ENCODE assay signal across 9 mouse cellular contexts in the genomic region with DNA sequence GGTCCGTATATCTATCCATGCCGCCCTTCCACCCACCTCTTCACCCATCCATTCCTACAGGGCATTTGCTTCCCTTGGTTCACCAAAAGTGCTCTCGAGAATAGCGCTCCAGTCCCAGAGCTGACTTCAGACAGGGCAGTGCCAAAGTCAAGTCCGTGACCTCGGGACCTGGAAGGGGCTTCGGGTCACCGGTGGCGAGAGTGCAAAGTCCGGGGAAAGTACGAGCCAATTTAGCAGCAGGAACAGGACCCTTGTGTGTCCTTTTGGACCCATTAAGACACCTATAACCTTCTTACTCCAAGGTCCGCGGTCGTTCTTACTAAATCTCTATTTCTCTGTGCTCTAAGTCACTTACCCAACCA. TPM values are rescaled to one million over a fixed set of nuclear protein-coding genes. Genes with fewer than 3 reads are reported as not detected.
DNase-seq lines count a peak whose midpoint lies in the region; ATAC-seq lines count a peak whose summit lies in the region.
"Had no signal": no experiment of that assay in that cellular context is flagged by ENCODE, and none has a peak within 500 bp of the region (broad histone marks: within the 10 kb centered on the region; RNA-seq: fewer than 3 reads in every experiment).

No protein-coding gene starts in this region.

- under 1% methylated on average over 14 of the region's 14 CpGs for WGBS in heart, embryonic 16.5 days
- under 1% methylated on average over 14 of the region's 14 CpGs for WGBS in intestine, embryonic 14.5 days
- WGBS in macrophage (ENCODE audit: missing documents) = 0% methylated on average over 14 of the region's 14 CpGs

- peak overlapping the region; percentile 97 for H3K4me2 ChIP-seq in heart, embryonic 16.5 days (ENCODE audit: low read depth, low read length)
- H3K4me2 ChIP-seq in intestine, embryonic 14.5 days (ENCODE audit: low read length) = peak overlapping the region; percentile 93

- H3K9me3 ChIP-seq in heart, embryonic 16.5 days (replicated peaks; ENCODE audit: control insufficient read depth, low read length) = no peaks in the 10 kb centered on the region
- H3K9me3 ChIP-seq in intestine, embryonic 14.5 days (ENCODE audit: control insufficient read depth, low read length) = no peaks in the 10 kb centered on the region

- H3K9ac ChIP-seq in heart, embryonic 16.5 days (ENCODE audit: low read length) = peak overlapping the region; percentile 78
- H3K9ac ChIP-seq in intestine, embryonic 14.5 days (ENCODE audit: low read length) = peak overlapping the region; percentile 37

- H3K79me2 ChIP-seq in macrophage (ENCODE audit: inconsistent target) = no peaks in the 10 kb centered on the region

- intact Hi-C loops in left cerebral cortex, postnatal 25 days (cut with DNase I) = loop anchor here (1.0 kb wide), 1 partner anchor 14 kb away; no protein-coding TSS in a partner anchor

- peaks cover 12% of the 10 kb centered on the region for H3K36me3 ChIP-seq in heart, embryonic 16.5 days (ENCODE audit: control insufficient read depth, insufficient read depth)
- H3K36me3 ChIP-seq in intestine, embryonic 14.5 days (ENCODE audit: control insufficient read depth, insufficient read depth, low read length) = peaks cover 11% of the 10 kb centered on the region
- H3K36me3 ChIP-seq in macrophage (ENCODE audit: inconsistent target) = no peaks in the 10 kb centered on the region

- peaks cover 22% of the 10 kb centered on the region for H3K4me1 ChIP-seq in heart, embryonic 16.5 days (ENCODE audit: control insufficient read depth, insufficient read depth, low read length)
- H3K4me1 ChIP-seq in intestine, embryonic 14.5 days (replicated peaks; ENCODE audit: control insufficient read depth, insufficient read depth, low read length) = peaks cover 21% of the 10 kb centered on the region

- H3K27me3 ChIP-seq in heart, embryonic 16.5 days (ENCODE audit: control insufficient read depth, insufficient read depth, low read length) = no peaks in the 10 kb centered on the region
- H3K27me3 ChIP-seq in intestine, embryonic 14.5 days (replicated peaks; ENCODE audit: control insufficient read depth, insufficient read depth, low read length) = no peaks in the 10 kb centered on the region
- H3K27me3 ChIP-seq: Patski had no signal

- H3K27ac ChIP-seq in heart, embryonic 16.5 days (ENCODE audit: low read length) = peak overlapping the region; percentile 97
- peak overlapping the region; percentile 71 for H3K27ac ChIP-seq in intestine, embryonic 14.5 days (ENCODE audit: low read depth)
- peak overlapping the region; percentile 48 for H3K27ac ChIP-seq in macrophage

- H3K4me3 ChIP-seq in heart, embryonic 16.5 days (ENCODE audit: low read length) = peak overlapping the region; percentile 86
- H3K4me3 ChIP-seq in intestine, embryonic 14.5 days (ENCODE audit: low read depth, low read length) = peak overlapping the region; percentile 50
- H3K4me3 ChIP-seq in macrophage (ENCODE audit: inconsistent target) = peak overlapping the region; percentile 43

- no peak for DNase-seq in heart, adult 11 months
- DNase-seq in c-Kit-positive CD71-negative TER-119-negative erythroid progenitor cells, embryonic 14.5 days (ENCODE audit: low read depth) = peak; percentile 23
- DNase-seq in intestine, embryonic 14.5 days (ENCODE audit: low spot score) = no peak
- DNase-seq in left cerebral cortex, postnatal 25 days (ENCODE audit: low spot score in 2 of 2) = no peak
- DNase-seq in urinary bladder, postnatal 4 days (ENCODE audit: low spot score in 2 of 2) = no peak
- no peak for DNase-seq in cerebellum, adult 18-20 months

- peak; percentile 7; the same call in 1 of the 2 replicates for ATAC-seq in heart, embryonic 16.5 days (replicated peaks; ENCODE audit: extremely low read depth, insufficient read depth, low FRiP score)
- peak; percentile 47 for ATAC-seq in intestine, embryonic 14.5 days (replicated peaks; ENCODE audit: low FRiP score, low TSS enrichment, low read depth)

RNA-seq across cellular contexts. Expression of gene Hes6, which starts 0.3 kb away (rescaled TPM):
- 105 and 117 TPM in 2 replicates for polyA plus RNA-seq in heart, embryonic 16.5 days (2015; fragmentation: Nextera tagmentation; extraction: Ambion mirVana)
- 79.3 and 84.4 TPM in 2 replicates for polyA plus RNA-seq in intestine, embryonic 14.5 days (2014; fragmentation: Nextera tagmentation; extraction: Ambion mirVana)
- 10 to 100 TPM in 10 of 26 experiments, 1 to 10 TPM in 15, under 1 TPM in 1; 0.92 to 21.5 (median 8.0) TPM for total RNA-seq in macrophage (2018; cell fraction: chromatin; rRNA removed)
- total RNA-seq in macrophage (2018; cell fraction: cytosol; rRNA removed) = 10 to 100 TPM; 10.5 to 25.3 (median 16.4) TPM
- 10 to 100 TPM in 13 of 26 experiments, 1 to 10 TPM in 13; 2.7 to 31.4 (median 10.4) TPM for total RNA-seq in macrophage (2018; cell fraction: nucleus; rRNA removed)
- 10.1 to 23.1 TPM (median 15.9 TPM) in 3 replicates for polyA plus RNA-seq in macrophage (2018)
- total RNA-seq in left cerebral cortex, postnatal 25 days (2021) = 10 to 100 TPM; 12.4 to 13.1 TPM

RNA-seq across cellular contexts. Expression of gene Ilkap, which starts 14.9 kb away (rescaled TPM):
- 112 and 113 TPM in 2 replicates for polyA plus RNA-seq in heart, embryonic 16.5 days (2015; fragmentation: Nextera tagmentation; extraction: Ambion mirVana)
- polyA plus RNA-seq in intestine, embryonic 14.5 days (2014; fragmentation: Nextera tagmentation; extraction: Ambion mirVana) = 135 and 147 TPM in 2 replicates
- 100 to 1,000 TPM; 139 to 469 (median 241) TPM for total RNA-seq in macrophage (2018; cell fraction: chromatin; rRNA removed)
- 10 to 100 TPM; 21.5 to 36.4 (median 29.6) TPM for total RNA-seq in macrophage (2018; cell fraction: cytosol; rRNA removed)
- 100 to 1,000 TPM in 14 of 26 experiments, 10 to 100 TPM in 12; 63.9 to 206 (median 102) TPM for total RNA-seq in macrophage (2018; cell fraction: nucleus; rRNA removed)
- polyA plus RNA-seq in macrophage (2018) = 31.1 to 39.6 TPM (median 37.3 TPM) in 3 replicates
- total RNA-seq in left cerebral cortex, postnatal 25 days (2021) = 10 to 100 TPM; 59.7 to 61.7 TPM

RNA-seq across cellular contexts. Expression of gene Per2, which starts 45.6 kb away (rescaled TPM):
- 4.9 and 6.2 TPM in 2 replicates for polyA plus RNA-seq in heart, embryonic 16.5 days (2015; fragmentation: Nextera tagmentation; extraction: Ambion mirVana)
- polyA plus RNA-seq in intestine, embryonic 14.5 days (2014; fragmentation: Nextera tagmentation; extraction: Ambion mirVana) = 5.9 and 6.7 TPM in 2 replicates
- total RNA-seq in macrophage (2018; cell fraction: chromatin; rRNA removed) = 10 to 100 TPM in 2 of 26 experiments, 1 to 10 TPM in 22, under 1 TPM in 2; 0.29 to 16.5 (median 3.2) TPM
- total RNA-seq in macrophage (2018; cell fraction: cytosol; rRNA removed) = 1 to 10 TPM in 11 of 26 experiments, under 1 TPM in 15; 0.14 to 2.2 (median 0.74) TPM
- total RNA-seq in macrophage (2018; cell fraction: nucleus; rRNA removed) = 1 to 10 TPM in 22 of 26 experiments, under 1 TPM in 4; 0.34 to 5.5 (median 2.0) TPM
- 0.40 to 0.49 TPM (median 0.47 TPM) in 3 replicates for polyA plus RNA-seq in macrophage (2018)
- 10 to 100 TPM; 25.3 to 30.0 TPM for total RNA-seq in left cerebral cortex, postnatal 25 days (2021)

RNA-seq across cellular contexts. Expression of gene Erfe, which starts 47.3 kb away (rescaled TPM):
- 1.3 and 1.5 TPM in 2 replicates for polyA plus RNA-seq in heart, embryonic 16.5 days (2015; fragmentation: Nextera tagmentation; extraction: Ambion mirVana)
- polyA plus RNA-seq in intestine, embryonic 14.5 days (2014; fragmentation: Nextera tagmentation; extraction: Ambion mirVana) = 10.8 and 10.9 TPM in 2 replicates
- not detected for total RNA-seq in macrophage (2018; cell fraction: chromatin; rRNA removed)
- not detected for total RNA-seq in macrophage (2018; cell fraction: cytosol; rRNA removed)
- total RNA-seq in macrophage (2018; cell fraction: nucleus; rRNA removed) = under 1 TPM in 1 of 26 experiments, not detected in 25; 0.27 TPM
- not detected in 3 replicates for polyA plus RNA-seq in macrophage (2018)
- under 1 TPM; 0.44 to 0.85 TPM for total RNA-seq in left cerebral cortex, postnatal 25 days (2021)
